Mouse (Mus musculus): ENCODE data around the gene Lrrc29.
"Not testable (repeated sequence)": the region's sequence is repeated elsewhere in the genome, so short reads cannot be mapped to it uniquely, and the experiment has no call there.

Lrrc29 gene

GRCm38 (mm10) chr8:105311718-105312117, 14.4 kb downstream of the Lrrc29 start:
- no peak for DNase-seq (ENCODE audit: low spot score in 2 of 2)

- no peak for DNase-seq (ENCODE audit: low spot score in 2 of 2)
Measured at GRCm38 (mm10) chr8:105310118-105310517, 16.0 kb downstream of the Lrrc29 start.

- no peak for DNase-seq (ENCODE audit: low spot score in 2 of 2)
Measured at GRCm38 (mm10) chr8:105309142-105309847, 16.8 kb downstream of the Lrrc29 start.

GRCm38 (mm10) chr8:105308428-105308827, 17.6 kb downstream of the Lrrc29 start:
- DNase-seq (ENCODE audit: low spot score in 2 of 2), result no peak

- no peak for DNase-seq (ENCODE audit: low spot score in 2 of 2)
Measured at GRCm38 (mm10) chr8:105307670-105308069, 18.4 kb downstream of the Lrrc29 start.

GRCm38 (mm10) chr8:105306146-105306691, 19.9 kb downstream of the Lrrc29 start:
- DNase-seq (ENCODE audit: low spot score in 2 of 2), result no peak

- DNase-seq (ENCODE audit: low spot score in 2 of 2), result peak in 1 of 2 experiments; percentile 48
Measured at GRCm38 (mm10) chr8:105305211-105306145, 20.6 kb downstream of the Lrrc29 start, which contains the start of gene Elmo3. Gene Elmo3, plus strand, starts transcription at chr8:105305601.

GRCm38 (mm10) chr8:105304325-105305210, 21.5 kb downstream of the Lrrc29 start:
- no peak for DNase-seq (ENCODE audit: low spot score in 2 of 2)

- no peak for DNase-seq (ENCODE audit: low spot score in 2 of 2)
Measured at GRCm38 (mm10) chr8:105303874-105304273, 22.2 kb downstream of the Lrrc29 start.

- no peak for DNase-seq (ENCODE audit: low spot score in 2 of 2)
Measured at GRCm38 (mm10) chr8:105303396-105303795, 22.7 kb downstream of the Lrrc29 start.

GRCm38 (mm10) chr8:105299962-105300361, 26.1 kb downstream of the Lrrc29 start:
- DNase-seq (ENCODE audit: low spot score in 2 of 2), result no peak

GRCm38 (mm10) chr8:105298351-105299252, 27.5 kb downstream of the Lrrc29 start:
- DNase-seq (ENCODE audit: low spot score in 2 of 2), result no peak

GRCm38 (mm10) chr8:105297511-105298192, 28.4 kb downstream of the Lrrc29 start, which contains the start of gene E2f4:
Gene E2f4, plus strand, starts transcription at chr8:105297663.
- peak; percentile 80 to 89 for DNase-seq (ENCODE audit: low spot score in 2 of 2)

GRCm38 (mm10) chr8:105295895-105296573, 30.0 kb downstream of the Lrrc29 start, which contains the start of gene Exoc3l:
Gene Exoc3l, minus strand, starts transcription at chr8:105296101.
- no peak for DNase-seq (ENCODE audit: low spot score in 2 of 2)

- no peak for DNase-seq (ENCODE audit: low spot score in 2 of 2)
Measured at GRCm38 (mm10) chr8:105295256-105295655, 30.8 kb downstream of the Lrrc29 start.

GRCm38 (mm10) chr8:105294776-105295175, 31.3 kb downstream of the Lrrc29 start:
- no peak for DNase-seq (ENCODE audit: low spot score in 2 of 2)

- DNase-seq (ENCODE audit: low spot score in 2 of 2), result no peak
Measured at GRCm38 (mm10) chr8:105293405-105293804, 32.7 kb downstream of the Lrrc29 start.

GRCm38 (mm10) chr8:105292471-105292870, 33.6 kb downstream of the Lrrc29 start:
- no peak for DNase-seq (ENCODE audit: low spot score in 2 of 2)

GRCm38 (mm10) chr8:105291802-105292201, 34.3 kb downstream of the Lrrc29 start:
- not testable (repeated sequence) for DNase-seq (ENCODE audit: low spot score in 2 of 2)

All from frontal cortex, postnatal 10 days (tissue).